Mouse (Mus musculus) embryonic facial prominence, embryonic 12.5 days (tissue): Measurements from ENCODE around the gene Eif2b1. TPM values are rescaled to one million over a fixed set of nuclear protein-coding genes. Genes with fewer than 3 reads are reported as not detected.
"Not testable (repeated sequence)": the region's sequence is repeated elsewhere in the genome, so short reads cannot be mapped to it uniquely, and the experiment has no call there.

Experiments
- ATAC-seq: fragments of 200-750 bp; cut with Nextera tagmentation; 2 replicates; pipeline ENCODE4 v1.8.0; 2017; ENCODE audit not compliant: insufficient number of reproducible peaks, insufficient read depth, low FRiP score, low TSS enrichment
- H3K27ac ChIP-seq: fragments of 300-500 bp; sonication (generic); 2 replicates; pipeline ENCODE4 v1.5.1; 2016; ENCODE audit warnings: mild to moderate bottlenecking
- H3K27me3 ChIP-seq: fragments of 300-500 bp; sonication (generic); 2 replicates; pipeline ENCODE4 v1.6.1; 2016; ENCODE audit warnings: mild to moderate bottlenecking, moderate library complexity
- H3K36me3 ChIP-seq: fragments of 300-500 bp; sonication (generic); 2 replicates; pipeline ENCODE4 v1.6.1; 2016; ENCODE audit warnings: mild to moderate bottlenecking
- H3K4me1 ChIP-seq: fragments of 300-500 bp; sonication (generic); 2 replicates; pipeline ENCODE4 v1.6.1; 2016
- H3K4me2 ChIP-seq: fragments of 300-500 bp; sonication (generic); replicated peaks from 2 replicates; pipeline ENCODE4 v1.6.1; 2016; ENCODE audit warnings: mild to moderate bottlenecking, moderate library complexity
- H3K4me3 ChIP-seq: fragments of 300-500 bp; sonication (generic); 2 replicates; pipeline ENCODE4 v1.5.1; 2016; ENCODE audit warnings: mild to moderate bottlenecking
- H3K9ac ChIP-seq: fragments of 300-500 bp; sonication (generic); 2 replicates; pipeline ENCODE4 v1.6.1; 2016; ENCODE audit warnings: mild to moderate bottlenecking, moderate library complexity
- H3K9me3 ChIP-seq: fragments of 300-500 bp; sonication (generic); 2 replicates; pipeline ENCODE4 v1.6.1; 2016; ENCODE audit warnings: mild to moderate bottlenecking, moderate library complexity
- WGBS: fragments of 180-500 bp; shearing (Covaris S2); methylation state at CpG from one replicate; pipeline ENCODE4 v1.1.7; 2016; 5-methylcytosine and 5-hydroxymethylcytosine counted together
- polyA plus RNA-seq: library from polyadenylated mRNA; unstranded; fragments of >200 nt; fragmentation: Nextera tagmentation; extraction: Ambion mirVana; gene quantifications from 2 replicates; pipeline ENCODE4 v1.2.1, GENCODE M21; 2016

Eif2b1 gene
- polyA plus RNA-seq, 1 experiment from 2014 or later = 71.6 TPM

GRCm38 (mm10) chr5:124598224-124599174, 19.6 kb upstream of the Eif2b1 start:
- no peaks in the 10 kb centered on the region for H3K27me3 ChIP-seq
- no peaks in the 10 kb centered on the region for H3K9me3 ChIP-seq
- H3K9ac ChIP-seq = peak overlapping the region; percentile 85
- H3K4me3 ChIP-seq = peak overlapping the region; percentile 92
- H3K4me2 ChIP-seq = peak overlapping the region; percentile 93
- 6% methylated on average over 30 of the region's 30 CpGs for WGBS
- H3K27ac ChIP-seq = 0 out of 2 replicates have a peak overlapping the region, but pooled peaks have one; percentile 5
- peak; percentile 97 for ATAC-seq
- peaks cover 9% of the 10 kb centered on the region for H3K4me1 ChIP-seq
- peaks cover 36% of the 10 kb centered on the region for H3K36me3 ChIP-seq

- 94% methylated on average over 3 of the region's 3 CpGs for WGBS
- no peak for ATAC-seq
- no peak overlapping the region for H3K4me3 ChIP-seq
- no peak overlapping the region for H3K27ac ChIP-seq
- H3K4me1 ChIP-seq = no peaks in the 10 kb centered on the region
- H3K4me2 ChIP-seq = no peak overlapping the region
- no peak overlapping the region for H3K9ac ChIP-seq
- H3K27me3 ChIP-seq = no peaks in the 10 kb centered on the region
- peaks cover 80% of the 10 kb centered on the region for H3K36me3 ChIP-seq
- no peaks in the 10 kb centered on the region for H3K9me3 ChIP-seq
Observed at GRCm38 (mm10) chr5:124592768-124593167, 13.8 kb upstream of the Eif2b1 start.

GRCm38 (mm10) chr5:124582515-124582914, 3.6 kb upstream of the Eif2b1 start:
- Histone ChIP-seq H3K9me3 (no peaks in the 10 kb centered on the region), H3K36me3 (peaks cover 51% of the 10 kb centered on the region), H3K4me2 (no peak overlapping the region), H3K4me1 (peaks cover 17% of the 10 kb centered on the region), H3K27me3 (no peaks in the 10 kb centered on the region), H3K9ac (no peak overlapping the region), H3K27ac (no peak overlapping the region), H3K4me3 (no peak overlapping the region)
- 88% methylated on average over 5 of the region's 5 CpGs for WGBS
- no peak for ATAC-seq

GRCm38 (mm10) chr5:124575467-124575866, 3.5 kb downstream of the Eif2b1 start:
- H3K36me3 ChIP-seq = peaks cover 57% of the 10 kb centered on the region
- ATAC-seq = no peak
- no peak overlapping the region for H3K27ac ChIP-seq
- no peak overlapping the region for H3K4me2 ChIP-seq
- no peaks in the 10 kb centered on the region for H3K27me3 ChIP-seq
- H3K9ac ChIP-seq = no peak overlapping the region
- 91% methylated on average over 7 of the region's 7 CpGs for WGBS
- no peak overlapping the region for H3K4me3 ChIP-seq
- peaks cover 15% of the 10 kb centered on the region for H3K4me1 ChIP-seq
- H3K9me3 ChIP-seq = no peaks in the 10 kb centered on the region

- Histone ChIP-seq H3K27ac (no peak overlapping the region), H3K9ac (no peak overlapping the region), H3K4me1 (no peaks in the 10 kb centered on the region), H3K27me3 (no peaks in the 10 kb centered on the region), H3K4me2 (no peak overlapping the region), H3K4me3 (no peak overlapping the region), H3K36me3 (peaks cover 87% of the 10 kb centered on the region), H3K9me3 (no peaks in the 10 kb centered on the region)
- no peak for ATAC-seq
- WGBS = 83% methylated on average over 12 of the region's 12 CpGs
Observed at GRCm38 (mm10) chr5:124571068-124571467, 7.9 kb downstream of the Eif2b1 start.

GRCm38 (mm10) chr5:124555145-124555544, 23.8 kb downstream of the Eif2b1 start:
- no peak for ATAC-seq
- H3K4me2 ChIP-seq = no peak overlapping the region
- no peak overlapping the region for H3K9ac ChIP-seq
- no peak overlapping the region for H3K27ac ChIP-seq
- peaks cover 13% of the 10 kb centered on the region for H3K4me1 ChIP-seq
- no peaks in the 10 kb centered on the region for H3K9me3 ChIP-seq
- peaks cover 56% of the 10 kb centered on the region for H3K36me3 ChIP-seq
- no peaks in the 10 kb centered on the region for H3K27me3 ChIP-seq
- WGBS = 82% methylated on average over 1 of the region's 1 CpGs
- H3K4me3 ChIP-seq = no peak overlapping the region

GRCm38 (mm10) chr5:124553607-124554006, 25.3 kb downstream of the Eif2b1 start:
- H3K9ac ChIP-seq = 0 out of 2 replicates have a peak overlapping the region, but pooled peaks have one; percentile 61
- H3K9me3 ChIP-seq = no peaks in the 10 kb centered on the region
- no peak for ATAC-seq

GRCm38 (mm10) chr5:124552558-124553307, 26.2 kb downstream of the Eif2b1 start, which contains the start of gene Ddx55:
TSS of gene Ddx55 (plus strand) at chr5:124552864.
- peak; percentile 88 for ATAC-seq

More at GRCm38 (mm10) chr5:124553607-124554006, 25.3 kb downstream of the Eif2b1 start:
- Histone ChIP-seq H3K27me3 (no peaks in the 10 kb centered on the region), H3K36me3 (peaks cover 47% of the 10 kb centered on the region), H3K27ac (no peak overlapping the region), H3K4me1 (peaks cover 13% of the 10 kb centered on the region), H3K4me3 (peak overlapping the region; percentile 80), H3K4me2 (peak overlapping the region; percentile 63)
- 47% methylated on average over 6 of the region's 6 CpGs for WGBS

GRCm38 (mm10) chr5:124552094-124552472, 26.8 kb downstream of the Eif2b1 start:
- Histone ChIP-seq H3K4me2 (peak overlapping the region; percentile 63), H3K27me3 (no peaks in the 10 kb centered on the region), H3K36me3 (peaks cover 46% of the 10 kb centered on the region), H3K9me3 (no peaks in the 10 kb centered on the region), H3K9ac (peak overlapping the region; percentile 61), H3K4me3 (peak overlapping the region; percentile 80), H3K4me1 (peaks cover 13% of the 10 kb centered on the region), H3K27ac (peak overlapping the region; percentile 81; the same call in 1 of the 2 replicates)
- ATAC-seq = no peak
- 10% methylated on average over 9 of the region's 9 CpGs for WGBS

More at GRCm38 (mm10) chr5:124552558-124553307, 26.2 kb downstream of the Eif2b1 start, which contains the start of gene Ddx55:
- peak within 1 kb of the TSS; percentile 80 for H3K4me3 ChIP-seq
- peak within 1 kb of the TSS; percentile 81 for H3K27ac ChIP-seq
- no peaks in the 10 kb centered on the region for H3K9me3 ChIP-seq
- H3K4me2 ChIP-seq = peak within 1 kb of the TSS; percentile 63
- H3K36me3 ChIP-seq = peaks cover 46% of the 10 kb centered on the region
- no peaks in the 10 kb centered on the region for H3K27me3 ChIP-seq
- WGBS = under 1% methylated on average over 64 of the region's 66 CpGs
- peak within 1 kb of the TSS; percentile 61 for H3K9ac ChIP-seq
- H3K4me1 ChIP-seq = peaks cover 13% of the 10 kb centered on the region

- Histone ChIP-seq H3K4me2 (peak overlapping the region; percentile 63), H3K4me1 (peaks cover 13% of the 10 kb centered on the region), H3K36me3 (peaks cover 46% of the 10 kb centered on the region), H3K4me3 (peak overlapping the region; percentile 80), H3K9ac (peak overlapping the region; percentile 61)
- H3K9me3 ChIP-seq, H3K27me3 ChIP-seq, H3K27ac ChIP-seq, ATAC-seq: not testable (repeated sequence)
- 38% methylated on average over 5 of the region's 5 CpGs for WGBS
Observed at GRCm38 (mm10) chr5:124551349-124552093, 27.4 kb downstream of the Eif2b1 start.

GRCm38 (mm10) chr5:124550737-124551136, 28.2 kb downstream of the Eif2b1 start:
- H3K9ac ChIP-seq, H3K4me3 ChIP-seq, ATAC-seq, H3K9me3 ChIP-seq, H3K4me2 ChIP-seq, H3K27me3 ChIP-seq, H3K27ac ChIP-seq: not testable (repeated sequence)
- Histone ChIP-seq H3K36me3 (peaks cover 48% of the 10 kb centered on the region), H3K4me1 (peaks cover 13% of the 10 kb centered on the region)
- 84% methylated on average over 4 of the region's 4 CpGs for WGBS
